Mouse (Mus musculus) embryonic facial prominence, embryonic 14.5 days (tissue): ENCODE measurements at regions not wholly inside any gene's neighbourhood (a gene's known extent, or its start where the extent isn't known, plus 50 kb on each side); places are given as distances from the start of the nearest gene placed in this dataset.
A peak's percentile ranks its signal among the peaks of the same experiment; 100 is the strongest.

Experiments
- ATAC-seq: fragments of 200-750 bp; cut with Nextera tagmentation; 2 replicates; pipeline ENCODE4 v1.8.0; 2017; ENCODE audit warnings: low read depth, moderate number of reproducible peaks, moderate TSS enrichment
- DNase-seq: peaks from one replicate; pipeline ENCODE4 v3.0.0-alpha.2; 2015; ENCODE audit warnings: low spot score
- H3K27ac ChIP-seq: fragments of 300-500 bp; sonication (generic); replicated peaks from 2 replicates; pipeline ENCODE4 v1.5.1; 2014; ENCODE audit warnings: low read depth, mild to moderate bottlenecking, low read length, moderate library complexity
- H3K27me3 ChIP-seq: fragments of 300-500 bp; sonication (generic); replicated peaks from 2 replicates; pipeline ENCODE4 v1.6.1; 2014; ENCODE audit warnings: low read length; ENCODE audit not compliant: control insufficient read depth, insufficient read depth
- H3K36me3 ChIP-seq: fragments of 300-500 bp; sonication (generic); 2 replicates; pipeline ENCODE4 v1.6.1; 2014; ENCODE audit warnings: low read length, mixed read lengths; ENCODE audit not compliant: control insufficient read depth, insufficient read depth
- H3K4me1 ChIP-seq: fragments of 300-500 bp; sonication (generic); 2 replicates; pipeline ENCODE4 v1.6.1; 2014; ENCODE audit warnings: antibody characterized with exemption, low read length; ENCODE audit not compliant: control insufficient read depth, insufficient read depth
- H3K4me2 ChIP-seq: fragments of 300-500 bp; sonication (generic); 2 replicates; pipeline ENCODE4 v1.6.1; 2014; ENCODE audit warnings: low read depth, mild to moderate bottlenecking, low read length, moderate library complexity, mixed read lengths
- H3K4me3 ChIP-seq: fragments of 300-500 bp; sonication (generic); 2 replicates; pipeline ENCODE4 v1.5.1; 2014; ENCODE audit warnings: low read depth, mild to moderate bottlenecking, low read length
- H3K9ac ChIP-seq: fragments of 300-500 bp; sonication (generic); 2 replicates; pipeline ENCODE4 v1.6.1; 2014; ENCODE audit warnings: low read depth, mild to moderate bottlenecking, low read length, moderate library complexity, mixed read lengths
- H3K9me3 ChIP-seq: fragments of 300-500 bp; sonication (generic); 2 replicates; pipeline ENCODE4 v1.6.1; 2016; ENCODE audit warnings: low read length; ENCODE audit not compliant: control insufficient read depth
- WGBS: fragments of 180-500 bp; shearing (Covaris S2); extraction: QIAGEN DNeasy Blood & Tissue Kit; methylation state at CpG from one replicate; pipeline ENCODE4 v1.1.7; 2014; 5-methylcytosine and 5-hydroxymethylcytosine counted together

DNA sequence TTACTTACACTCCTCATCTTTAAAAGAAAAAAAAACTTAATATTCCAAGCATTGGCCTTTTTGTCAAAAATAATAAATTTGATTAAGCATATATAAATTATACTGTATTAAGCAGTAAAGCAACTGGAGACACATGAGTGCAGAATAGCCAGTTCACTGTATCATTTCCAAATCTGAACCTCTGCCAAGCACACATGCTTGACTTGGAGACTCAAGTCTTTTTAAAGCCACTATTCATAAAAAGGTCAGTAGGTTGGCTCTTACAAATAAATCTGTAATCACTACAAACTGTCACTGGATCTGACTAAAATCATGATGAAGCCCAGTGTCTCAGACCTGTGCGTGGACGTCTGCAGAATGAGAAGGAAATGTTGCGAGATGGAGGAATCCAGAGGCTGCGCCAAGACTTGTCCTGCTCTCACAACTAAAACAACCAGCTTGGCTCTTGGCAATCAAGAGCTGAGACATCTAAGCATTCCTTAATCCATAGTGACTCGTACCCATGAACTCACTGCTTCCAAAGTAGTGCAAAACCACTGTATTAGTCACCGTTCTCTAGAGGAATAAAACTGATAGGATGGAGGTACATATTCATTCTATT, 195.8 kb upstream of the Map3k7 start:
- 32% methylated on average over 6 of the region's 6 CpGs for WGBS
- peak; percentile 84 for DNase-seq
- Histone ChIP-seq H3K9ac (no peak overlapping the region), H3K4me2 (no peak overlapping the region), H3K36me3 (no peaks in the 10 kb centered on the region), H3K27ac (no peak overlapping the region), H3K9me3 (no peaks in the 10 kb centered on the region), H3K27me3 (no peaks in the 10 kb centered on the region), H3K4me1 (no peaks in the 10 kb centered on the region), H3K4me3 (no peak overlapping the region)
- ATAC-seq, result peak; percentile 50

DNA sequence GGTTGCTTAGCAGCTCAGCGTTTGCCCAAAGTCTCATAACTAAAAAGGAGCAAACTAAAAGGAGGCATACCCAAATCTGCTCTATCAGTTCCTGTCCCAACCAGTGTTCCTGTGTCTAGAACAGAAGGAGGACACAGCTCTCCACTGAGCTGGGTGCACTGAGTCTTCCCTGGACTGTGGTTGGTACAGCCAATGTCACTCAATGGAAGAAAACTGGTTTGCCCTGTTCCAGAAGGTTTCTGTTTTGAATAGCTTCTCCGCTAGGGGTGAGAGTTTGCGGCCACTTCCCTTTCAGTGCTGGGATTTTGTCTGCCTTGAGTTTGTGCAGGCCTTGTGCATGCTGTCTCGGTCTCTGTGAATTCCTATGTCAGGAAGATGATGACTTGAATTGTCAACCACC, 194.6 kb upstream of the Map3k7 start:
- Histone ChIP-seq H3K27ac (no peak overlapping the region), H3K4me2 (no peak overlapping the region), H3K4me1 (no peaks in the 10 kb centered on the region), H3K4me3 (no peak overlapping the region), H3K9me3 (no peaks in the 10 kb centered on the region), H3K9ac (no peak overlapping the region), H3K27me3 (no peaks in the 10 kb centered on the region), H3K36me3 (no peaks in the 10 kb centered on the region)
- ATAC-seq, result peak; percentile 63
- peak; percentile 56 for DNase-seq
- 73% methylated on average over 4 of the region's 4 CpGs for WGBS

DNA sequence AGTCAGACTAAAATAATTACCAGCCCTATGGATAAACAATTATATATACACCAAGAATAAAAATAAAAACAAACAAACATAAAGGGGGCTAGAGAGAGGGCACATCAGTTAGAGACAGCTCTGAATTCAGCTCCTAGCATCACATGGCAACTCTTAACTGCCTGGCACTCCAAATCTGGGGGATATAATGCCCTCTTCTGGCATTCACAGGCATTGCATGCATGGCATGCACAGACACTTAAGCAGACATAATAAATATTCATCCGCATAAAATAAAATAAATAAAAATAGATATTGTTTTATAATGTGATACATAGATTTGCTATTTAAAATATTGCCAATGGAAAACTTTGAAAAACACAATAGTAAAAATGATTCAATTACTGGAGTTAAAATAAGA, 177.6 kb upstream of the Map3k7 start:
- DNase-seq (no peak), ATAC-seq (no peak)
- H3K4me3 ChIP-seq, result no peak overlapping the region
- no peak overlapping the region for H3K4me2 ChIP-seq
- no peaks in the 10 kb centered on the region for H3K9me3 ChIP-seq
- no peaks in the 10 kb centered on the region for H3K36me3 ChIP-seq
- H3K4me1 ChIP-seq, result no peaks in the 10 kb centered on the region
- H3K27me3 ChIP-seq, result no peaks in the 10 kb centered on the region
- WGBS, result 84% methylated on average over 1 of the region's 1 CpGs
- H3K9ac ChIP-seq, result no peak overlapping the region
- H3K27ac ChIP-seq, result no peak overlapping the region

DNA sequence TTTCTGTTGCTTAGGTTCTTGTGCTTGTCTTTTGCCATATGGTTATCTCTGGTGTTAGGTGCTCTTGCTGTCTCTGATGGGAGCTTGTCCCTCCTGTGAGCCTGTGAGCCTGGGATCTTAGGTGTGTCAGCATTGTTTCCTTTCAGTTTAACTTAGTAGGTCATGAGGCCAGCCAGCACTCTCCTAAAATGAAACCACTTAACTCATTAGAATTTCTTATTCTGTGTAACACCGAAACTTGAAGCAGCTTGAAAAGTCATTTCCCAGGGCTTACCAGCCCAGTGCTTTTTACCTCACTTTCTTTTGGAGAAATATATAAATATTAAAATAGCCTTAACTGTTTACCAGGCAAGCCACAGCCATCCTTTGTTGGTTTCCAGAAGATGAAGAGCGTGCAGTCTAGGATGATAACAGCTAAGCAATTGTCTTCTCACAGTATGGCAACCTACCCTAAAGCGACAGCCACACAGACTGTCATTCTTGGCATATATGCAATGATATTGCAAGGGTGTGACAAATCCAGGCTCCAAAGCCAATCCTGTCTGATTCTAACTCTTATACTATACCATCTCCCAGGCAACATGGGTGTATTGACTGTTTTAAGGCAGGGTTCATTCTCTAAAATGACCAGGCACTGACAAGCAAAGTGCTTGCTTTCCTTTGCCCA, 146.2 kb upstream of the Map3k7 start:
- H3K9me3 ChIP-seq, result no peaks in the 10 kb centered on the region
- no peak overlapping the region for H3K9ac ChIP-seq
- ATAC-seq (no peak), DNase-seq (no peak)
- WGBS, result 89% methylated on average over 3 of the region's 3 CpGs
- no peak overlapping the region for H3K4me2 ChIP-seq
- H3K27me3 ChIP-seq, result no peaks in the 10 kb centered on the region
- H3K36me3 ChIP-seq, result no peaks in the 10 kb centered on the region
- H3K4me1 ChIP-seq, result no peaks in the 10 kb centered on the region; the same call in 1 of the 2 replicates
- H3K4me3 ChIP-seq, result no peak overlapping the region
- no peak overlapping the region for H3K27ac ChIP-seq

- Histone ChIP-seq H3K4me2 (peak overlapping the region; percentile 23), H3K9ac (0 out of 2 replicates have a peak overlapping the region, but pooled peaks have one; percentile 16), H3K27ac (no peak overlapping the region), H3K4me1 (peaks cover 7% of the 10 kb centered on the region), H3K4me3 (no peak overlapping the region), H3K9me3 (no peaks in the 10 kb centered on the region), H3K27me3 (no peaks in the 10 kb centered on the region), H3K36me3 (no peaks in the 10 kb centered on the region)
- WGBS, result 52% methylated on average over 18 of the region's 18 CpGs
- ATAC-seq (peak; percentile 53), DNase-seq (no peak)
Measured at GRCm38 (mm10) chr4:31819521-31820259, 144.2 kb upstream of the Map3k7 start.

DNA sequence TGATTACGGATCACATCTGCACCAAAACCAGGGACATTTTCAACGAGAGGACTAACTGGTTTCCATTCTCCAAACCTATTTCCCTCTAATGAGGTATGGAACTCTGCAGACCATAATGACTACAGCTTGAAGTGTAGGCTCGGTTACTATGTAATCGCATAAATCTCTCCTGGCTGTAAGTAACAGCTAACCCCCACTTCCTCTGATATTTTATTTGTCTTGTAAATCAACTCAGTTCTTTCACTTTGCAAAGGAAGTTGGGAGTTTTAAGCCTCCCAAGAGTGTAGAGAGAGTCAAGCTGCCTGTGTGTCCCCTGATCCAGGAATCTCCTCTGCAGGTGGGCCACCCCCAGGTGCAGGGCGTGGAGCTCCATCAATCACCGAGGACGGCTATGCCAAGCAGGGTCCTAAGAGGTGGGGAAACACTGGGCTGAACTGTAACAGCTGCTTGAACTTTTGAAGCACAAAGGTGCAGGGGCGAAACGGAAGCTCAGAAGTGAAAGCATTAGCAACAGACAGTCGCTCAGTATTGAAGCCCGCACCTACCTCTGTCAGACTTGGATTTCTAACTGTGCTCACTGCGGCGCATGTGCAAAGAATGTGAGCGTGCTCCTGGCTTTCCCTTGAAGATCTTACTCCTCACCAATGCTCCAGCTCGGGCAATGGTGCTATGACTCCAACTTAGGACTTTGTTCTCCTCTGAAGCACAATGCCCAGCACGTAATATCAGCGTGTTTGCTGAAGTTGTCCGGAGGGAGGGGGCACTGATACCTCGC, 140.1 kb upstream of the Map3k7 start:
- Histone ChIP-seq H3K27ac (no peak overlapping the region), H3K9ac (peak overlapping the region; percentile 9; the same call in 1 of the 2 replicates), H3K27me3 (no peaks in the 10 kb centered on the region), H3K4me1 (peaks cover 7% of the 10 kb centered on the region), H3K4me2 (peak overlapping the region; percentile 49), H3K9me3 (no peaks in the 10 kb centered on the region), H3K4me3 (peak overlapping the region; percentile 28), H3K36me3 (no peaks in the 10 kb centered on the region)
- ATAC-seq (peak; percentile 62; the same call in 1 of the 2 replicates), DNase-seq (peak; percentile 58)
- 27% methylated on average over 19 of the region's 19 CpGs for WGBS

- peaks cover 7% of the 10 kb centered on the region for H3K4me1 ChIP-seq
- H3K36me3 ChIP-seq, result no peaks in the 10 kb centered on the region
- no peaks in the 10 kb centered on the region for H3K9me3 ChIP-seq
- no peak overlapping the region for H3K27ac ChIP-seq
- WGBS, result 33% methylated on average over 14 of the region's 14 CpGs
- no peaks in the 10 kb centered on the region for H3K27me3 ChIP-seq
- peak overlapping the region; percentile 28 for H3K4me3 ChIP-seq
- H3K4me2 ChIP-seq, result peak overlapping the region; percentile 49
- ATAC-seq, result no peak
- peak overlapping the region; percentile 9; the same call in 1 of the 2 replicates for H3K9ac ChIP-seq
- DNase-seq, result no peak
Measured at GRCm38 (mm10) chr4:31824518-31825437, 139.1 kb upstream of the Map3k7 start.
